Mouse (Mus musculus): ENCODE measurements around the gene Spag6. TPM values are rescaled to one million over a fixed set of nuclear protein-coding genes. Genes with fewer than 3 reads are reported as not detected.

Gene Spag6
- not detected in 2 replicates for polyA plus RNA-seq (2015; fragmentation: Nextera tagmentation; extraction: Ambion mirVana)

DNA sequence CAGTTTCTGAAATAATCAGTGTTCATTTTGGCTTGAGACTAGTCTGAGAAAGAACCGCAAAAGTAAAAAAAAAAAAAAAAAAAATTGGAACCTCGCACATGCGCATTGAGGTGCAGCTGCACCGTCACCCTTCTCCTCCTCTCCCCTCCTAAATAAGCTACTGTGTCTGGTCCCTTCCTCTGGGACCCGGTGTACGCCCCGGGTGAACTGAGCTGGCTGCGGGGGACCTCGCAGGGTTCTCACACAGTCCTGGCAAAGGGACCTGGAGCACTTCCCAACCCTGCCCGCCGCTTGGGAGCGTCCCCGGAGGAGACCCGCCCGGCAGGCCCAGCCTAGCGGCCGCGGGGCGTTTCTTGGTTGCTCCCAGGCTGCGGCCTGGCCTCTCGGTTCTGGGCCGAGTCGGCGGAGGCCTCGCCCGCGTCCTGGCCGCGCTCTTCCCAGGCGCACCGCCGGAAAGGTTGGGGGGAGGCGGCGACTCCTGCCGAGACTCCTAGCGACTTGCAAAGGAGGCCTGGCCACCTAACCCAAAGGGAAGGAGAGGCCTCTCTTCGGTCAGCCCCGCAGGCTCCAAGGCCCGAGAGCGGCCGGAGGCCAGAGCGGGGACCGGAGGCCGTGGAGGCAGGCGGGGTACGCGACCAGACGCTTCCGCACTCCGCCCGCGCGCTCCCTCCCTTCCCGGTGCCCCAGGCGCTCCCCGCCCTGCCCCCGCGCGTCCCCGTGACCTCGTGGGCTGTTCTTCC, at the start of gene Spag6:
Spag6 (plus strand) TSS at position 162 of the 740 bp plus-strand sequence.
- H3K27me3 ChIP-seq (ENCODE audit: control insufficient read depth, insufficient read depth, low read depth, low read length), result peaks cover 81% of the 10 kb centered on the region
- peak; percentile 69 for ATAC-seq (ENCODE audit: low read depth)
- H3K9me3 ChIP-seq (replicated peaks; ENCODE audit: control insufficient read depth, low read length), result no peaks in the 10 kb centered on the region
- peak within 1 kb of the TSS; percentile 67 for H3K4me3 ChIP-seq (ENCODE audit: low read depth, low read length)
- H3K27ac ChIP-seq (ENCODE audit: low read length), result peak within 1 kb of the TSS; percentile 17; the same call in 1 of the 2 replicates
- H3K4me2 ChIP-seq (ENCODE audit: low read depth, low read length), result peak within 1 kb of the TSS; percentile 76
- peak within 1 kb of the TSS; percentile 54 for H3K9ac ChIP-seq (ENCODE audit: low read depth, low read length)
- under 1% methylated on average over 58 of the region's 61 CpGs for WGBS (ENCODE audit: insufficient replicate concordance)
- H3K36me3 ChIP-seq (ENCODE audit: control insufficient read depth, insufficient read depth), result no peaks in the 10 kb centered on the region
- H3K4me1 ChIP-seq (ENCODE audit: control insufficient read depth, low read depth, low read length), result peaks cover 11% of the 10 kb centered on the region

GRCm38 (mm10) chr2:18648563-18648962, 45.3 kb upstream of the Spag6 start:
- no peaks in the 10 kb centered on the region for H3K4me1 ChIP-seq (ENCODE audit: control insufficient read depth, low read depth, low read length)
- H3K9me3 ChIP-seq (replicated peaks; ENCODE audit: control insufficient read depth, low read length), result no peaks in the 10 kb centered on the region
- H3K27me3 ChIP-seq (ENCODE audit: control insufficient read depth, insufficient read depth, low read depth, low read length), result no peaks in the 10 kb centered on the region
- no peak overlapping the region for H3K9ac ChIP-seq (ENCODE audit: low read depth, low read length)
- no peak overlapping the region for H3K4me3 ChIP-seq (ENCODE audit: low read depth, low read length)
- H3K36me3 ChIP-seq (ENCODE audit: control insufficient read depth, insufficient read depth), result no peaks in the 10 kb centered on the region
- H3K27ac ChIP-seq (ENCODE audit: low read length), result no peak overlapping the region
- no peak overlapping the region for H3K4me2 ChIP-seq (ENCODE audit: low read depth, low read length)
- 58% methylated on average over 3 of the region's 4 CpGs for WGBS (ENCODE audit: insufficient replicate concordance)
- no peak for ATAC-seq (ENCODE audit: low read depth)

GRCm38 (mm10) chr2:18654821-18655220, 39.0 kb upstream of the Spag6 start:
- no peak overlapping the region for H3K9ac ChIP-seq (ENCODE audit: low read depth, low read length)
- no peak overlapping the region for H3K4me3 ChIP-seq (ENCODE audit: low read depth, low read length)
- no peak overlapping the region for H3K27ac ChIP-seq (ENCODE audit: low read length)
- H3K4me1 ChIP-seq (ENCODE audit: control insufficient read depth, low read depth, low read length), result no peaks in the 10 kb centered on the region
- H3K27me3 ChIP-seq (ENCODE audit: control insufficient read depth, insufficient read depth, low read depth, low read length), result no peaks in the 10 kb centered on the region
- ATAC-seq (ENCODE audit: low read depth), result no peak
- H3K9me3 ChIP-seq (replicated peaks; ENCODE audit: control insufficient read depth, low read length), result no peaks in the 10 kb centered on the region
- H3K4me2 ChIP-seq (ENCODE audit: low read depth, low read length), result no peak overlapping the region
- 18% methylated on average over 5 of the region's 5 CpGs for WGBS (ENCODE audit: insufficient replicate concordance)
- no peaks in the 10 kb centered on the region for H3K36me3 ChIP-seq (ENCODE audit: control insufficient read depth, insufficient read depth)

DNA sequence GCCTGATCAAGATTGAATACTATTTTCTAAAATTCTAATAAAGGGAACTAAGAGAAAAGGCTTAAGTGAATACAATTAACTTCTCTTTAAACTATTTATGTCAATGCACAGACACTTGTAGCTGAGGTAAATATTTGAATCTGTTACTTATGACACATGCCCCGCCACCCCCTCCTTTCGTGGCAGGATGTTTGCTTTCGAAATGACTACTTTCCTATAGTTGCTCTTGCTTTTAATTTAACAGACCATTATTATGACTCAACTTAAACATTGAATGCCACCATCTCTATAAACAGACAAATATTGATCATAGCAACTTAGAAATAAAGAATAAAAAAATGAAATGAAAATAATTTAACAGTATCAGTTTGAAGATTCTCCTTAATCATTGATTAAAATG, 29.8 kb upstream of the Spag6 start:
- no peak overlapping the region for H3K4me3 ChIP-seq (ENCODE audit: low read depth, low read length)
- H3K27ac ChIP-seq (ENCODE audit: low read length), result no peak overlapping the region
- ATAC-seq (ENCODE audit: low read depth), result no peak
- H3K27me3 ChIP-seq (ENCODE audit: control insufficient read depth, insufficient read depth, low read depth, low read length), result peaks cover 4% of the 10 kb centered on the region; the same call in 1 of the 2 replicates
- no peak overlapping the region for H3K4me2 ChIP-seq (ENCODE audit: low read depth, low read length)
- H3K4me1 ChIP-seq (ENCODE audit: control insufficient read depth, low read depth, low read length), result no peaks in the 10 kb centered on the region
- no peak overlapping the region for H3K9ac ChIP-seq (ENCODE audit: low read depth, low read length)
- 65% methylated on average over 3 of the region's 3 CpGs for WGBS (ENCODE audit: insufficient replicate concordance)
- H3K9me3 ChIP-seq (replicated peaks; ENCODE audit: control insufficient read depth, low read length), result no peaks in the 10 kb centered on the region
- H3K36me3 ChIP-seq (ENCODE audit: control insufficient read depth, insufficient read depth), result no peaks in the 10 kb centered on the region

DNA sequence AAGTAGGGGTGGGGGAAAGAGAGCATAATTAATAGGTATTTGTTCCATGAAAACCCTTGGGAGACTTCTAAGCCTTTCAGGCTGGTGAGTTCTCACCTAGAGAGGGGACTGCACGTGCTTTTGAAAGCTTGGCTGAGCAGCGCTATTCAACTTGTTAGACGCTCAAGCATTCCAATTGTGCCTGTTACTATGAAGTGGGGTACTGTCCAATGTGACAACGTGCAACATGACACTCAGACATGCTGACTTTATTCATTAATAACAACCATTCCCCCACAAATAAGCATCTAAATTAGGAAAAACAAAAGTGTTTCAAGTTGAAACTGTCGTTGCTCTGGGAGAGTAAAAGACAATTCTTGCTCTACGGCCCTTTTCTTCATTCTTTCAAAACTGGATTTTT, 22.8 kb upstream of the Spag6 start:
- H3K9me3 ChIP-seq (replicated peaks; ENCODE audit: control insufficient read depth, low read length), result no peaks in the 10 kb centered on the region
- H3K27me3 ChIP-seq (ENCODE audit: control insufficient read depth, insufficient read depth, low read depth, low read length), result peaks cover 18% of the 10 kb centered on the region
- H3K27ac ChIP-seq (ENCODE audit: low read length), result no peak overlapping the region
- H3K4me3 ChIP-seq (ENCODE audit: low read depth, low read length), result no peak overlapping the region
- WGBS (ENCODE audit: insufficient replicate concordance), result 47% methylated on average over 6 of the region's 6 CpGs
- no peak overlapping the region for H3K4me2 ChIP-seq (ENCODE audit: low read depth, low read length)
- ATAC-seq (ENCODE audit: low read depth), result no peak
- no peak overlapping the region for H3K9ac ChIP-seq (ENCODE audit: low read depth, low read length)
- no peaks in the 10 kb centered on the region for H3K36me3 ChIP-seq (ENCODE audit: control insufficient read depth, insufficient read depth)
- peaks cover 8% of the 10 kb centered on the region for H3K4me1 ChIP-seq (ENCODE audit: control insufficient read depth, low read depth, low read length)

- peak within 1 kb of the TSS; percentile 93 for H3K9ac ChIP-seq (ENCODE audit: low read depth, low read length)
- WGBS (ENCODE audit: insufficient replicate concordance), result under 1% methylated on average over 83 of the region's 91 CpGs
- ATAC-seq (ENCODE audit: low read depth), result peak; percentile 83
- H3K4me2 ChIP-seq (ENCODE audit: low read depth, low read length), result peak within 1 kb of the TSS; percentile 92
- H3K4me3 ChIP-seq (ENCODE audit: low read depth, low read length), result peak within 1 kb of the TSS; percentile 84
- H3K4me1 ChIP-seq (ENCODE audit: control insufficient read depth, low read depth, low read length), result peaks cover 8% of the 10 kb centered on the region
- H3K9me3 ChIP-seq (replicated peaks; ENCODE audit: control insufficient read depth, low read length), result no peaks in the 10 kb centered on the region
- peaks cover 28% of the 10 kb centered on the region for H3K27me3 ChIP-seq (ENCODE audit: control insufficient read depth, insufficient read depth, low read depth, low read length)
- no peaks in the 10 kb centered on the region for H3K36me3 ChIP-seq (ENCODE audit: control insufficient read depth, insufficient read depth)
- peak within 1 kb of the TSS; percentile 87 for H3K27ac ChIP-seq (ENCODE audit: low read length)
Measured at GRCm38 (mm10) chr2:18672133-18672765, 21.6 kb upstream of the Spag6 start, which contains the start of gene Commd3. Commd3 (plus strand) TSS chr2:18672384.

GRCm38 (mm10) chr2:18672766-18673164, 21.1 kb upstream of the Spag6 start:
- Histone ChIP-seq H3K9me3 (replicated peaks; ENCODE audit: control insufficient read depth, low read length) (no peaks in the 10 kb centered on the region), H3K4me2 (ENCODE audit: low read depth, low read length) (peak overlapping the region; percentile 92), H3K36me3 (ENCODE audit: control insufficient read depth, insufficient read depth) (no peaks in the 10 kb centered on the region), H3K9ac (ENCODE audit: low read depth, low read length) (peak overlapping the region; percentile 93), H3K4me1 (ENCODE audit: control insufficient read depth, low read depth, low read length) (peaks cover 8% of the 10 kb centered on the region), H3K4me3 (ENCODE audit: low read depth, low read length) (peak overlapping the region; percentile 84), H3K27me3 (ENCODE audit: control insufficient read depth, insufficient read depth, low read depth, low read length) (peaks cover 31% of the 10 kb centered on the region), H3K27ac (ENCODE audit: low read length) (peak overlapping the region; percentile 87)
- WGBS (ENCODE audit: insufficient replicate concordance), result under 1% methylated on average over 11 of the region's 11 CpGs
- no peak for ATAC-seq (ENCODE audit: low read depth)

DNA sequence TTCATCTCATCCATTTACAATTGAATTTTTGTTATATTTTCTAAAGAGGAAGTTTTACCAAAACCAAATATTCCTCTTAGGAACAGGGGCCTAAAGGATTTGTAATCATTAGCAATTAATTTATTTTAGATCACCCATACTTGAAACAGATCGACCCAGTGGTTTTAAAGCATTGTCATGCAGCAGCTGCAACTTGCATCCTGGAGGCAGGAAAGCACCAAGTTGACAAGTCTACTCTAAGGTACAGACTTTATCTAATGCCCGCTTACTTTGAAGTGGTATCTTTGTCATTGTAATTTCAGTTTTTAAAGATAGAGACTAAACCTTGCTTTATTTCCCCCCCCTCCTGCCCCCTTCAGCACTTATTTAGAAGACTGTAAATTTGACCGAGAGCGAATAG, 20.1 kb upstream of the Spag6 start:
- Histone ChIP-seq H3K36me3 (ENCODE audit: control insufficient read depth, insufficient read depth) (no peaks in the 10 kb centered on the region), H3K27me3 (ENCODE audit: control insufficient read depth, insufficient read depth, low read depth, low read length) (peaks cover 40% of the 10 kb centered on the region), H3K9ac (ENCODE audit: low read depth, low read length) (no peak overlapping the region), H3K4me2 (ENCODE audit: low read depth, low read length) (no peak overlapping the region), H3K27ac (ENCODE audit: low read length) (no peak overlapping the region), H3K4me1 (ENCODE audit: control insufficient read depth, low read depth, low read length) (peaks cover 8% of the 10 kb centered on the region), H3K4me3 (ENCODE audit: low read depth, low read length) (no peak overlapping the region), H3K9me3 (replicated peaks; ENCODE audit: control insufficient read depth, low read length) (no peaks in the 10 kb centered on the region)
- ATAC-seq (ENCODE audit: low read depth), result no peak
- WGBS (ENCODE audit: insufficient replicate concordance), result 59% methylated on average over 4 of the region's 4 CpGs

All from liver, embryonic 16.5 days (tissue).